Mouse (Mus musculus) intestine, embryonic 16.5 days (tissue): ENCODE measurements around the gene Zfp366. TPM values are rescaled to one million over a fixed set of nuclear protein-coding genes. Genes with fewer than 3 reads are reported as not detected.

Source experiments
- ATAC-seq: fragments of 200-750 bp; cut with Nextera tagmentation; 2 replicates; pipeline ENCODE4 v1.8.0; 2017; ENCODE audit warnings: moderate TSS enrichment, moderate library complexity
- H3K27ac ChIP-seq: fragments of 300-500 bp; sonication (generic); 2 replicates; pipeline ENCODE4 v1.5.1; 2014; ENCODE audit warnings: mild to moderate bottlenecking, low read length
- H3K27me3 ChIP-seq: fragments of 300-500 bp; sonication (generic); replicated peaks from 2 replicates; pipeline ENCODE4 v1.6.1; 2014; ENCODE audit warnings: low read length, control low read depth, mixed read lengths; ENCODE audit not compliant: control insufficient read depth, insufficient read depth
- H3K36me3 ChIP-seq: fragments of 300-500 bp; sonication (generic); 2 replicates; pipeline ENCODE4 v1.6.1; 2014; ENCODE audit warnings: low read length, control low read depth; ENCODE audit not compliant: control insufficient read depth, insufficient read depth
- H3K4me1 ChIP-seq: fragments of 300-500 bp; sonication (generic); 2 replicates; pipeline ENCODE4 v1.6.1; 2014; ENCODE audit warnings: low read length, control low read depth, mixed read lengths; ENCODE audit not compliant: control insufficient read depth, insufficient read depth
- H3K4me2 ChIP-seq: fragments of 300-500 bp; sonication (generic); 2 replicates; pipeline ENCODE4 v1.6.1; 2014; ENCODE audit warnings: low read depth, low read length, control low read depth
- H3K4me3 ChIP-seq: fragments of 300-500 bp; sonication (generic); 2 replicates; pipeline ENCODE4 v1.5.1; 2014; ENCODE audit warnings: mild to moderate bottlenecking, low read length
- H3K9ac ChIP-seq: fragments of 300-500 bp; sonication (generic); 2 replicates; pipeline ENCODE4 v1.6.1; 2014; ENCODE audit warnings: low read depth, low read length
- H3K9me3 ChIP-seq: fragments of 300-500 bp; sonication (generic); 2 replicates; pipeline ENCODE4 v1.6.1; 2016; ENCODE audit warnings: low read length, control low read depth; ENCODE audit not compliant: control insufficient read depth
- WGBS: fragments of 180-500 bp; shearing (Covaris S2); extraction: QIAGEN DNeasy Blood & Tissue Kit; methylation state at CpG from one replicate; pipeline ENCODE4 v1.1.7; 2014; 5-methylcytosine and 5-hydroxymethylcytosine counted together
- polyA plus RNA-seq: library from polyadenylated mRNA; unstranded; fragments of >200 nt; fragmentation: Nextera tagmentation; extraction: Ambion mirVana; gene quantifications from 2 replicates; pipeline ENCODE4 v1.2.1, GENCODE M21; 2015

The Zfp366 gene
- polyA plus RNA-seq, 1 experiment from 2014 or later = 0.50 TPM

- no peaks in the 10 kb centered on the region for H3K9me3 ChIP-seq
- no peaks in the 10 kb centered on the region for H3K4me1 ChIP-seq
- no peaks in the 10 kb centered on the region for H3K36me3 ChIP-seq
- no peak overlapping the region for H3K9ac ChIP-seq
- no peak overlapping the region for H3K4me2 ChIP-seq
- H3K27me3 ChIP-seq = no peaks in the 10 kb centered on the region
- WGBS = 98% methylated on average over 3 of the region's 3 CpGs
- H3K27ac ChIP-seq = no peak overlapping the region
- no peak overlapping the region for H3K4me3 ChIP-seq
- no peak for ATAC-seq
These were observed 92.9 kb downstream of the Zfp366 start for GRCm38 (mm10) chr13:99277521-99277920.

- Histone ChIP-seq H3K4me2 (no peak overlapping the region), H3K9me3 (no peaks in the 10 kb centered on the region), H3K4me3 (no peak overlapping the region), H3K36me3 (no peaks in the 10 kb centered on the region), H3K27me3 (no peaks in the 10 kb centered on the region), H3K27ac (no peak overlapping the region), H3K9ac (no peak overlapping the region), H3K4me1 (no peaks in the 10 kb centered on the region)
- WGBS = 77% methylated on average over 6 of the region's 6 CpGs
- no peak for ATAC-seq
These were observed 93.9 kb downstream of the Zfp366 start for GRCm38 (mm10) chr13:99278511-99278910.

- WGBS = 65% methylated on average over 10 of the region's 10 CpGs
- Histone ChIP-seq H3K4me2 (no peak overlapping the region), H3K9me3 (no peaks in the 10 kb centered on the region), H3K36me3 (no peaks in the 10 kb centered on the region), H3K4me1 (no peaks in the 10 kb centered on the region), H3K27ac (no peak overlapping the region), H3K4me3 (no peak overlapping the region), H3K27me3 (no peaks in the 10 kb centered on the region), H3K9ac (no peak overlapping the region)
- no peak for ATAC-seq
These were observed 94.7 kb downstream of the Zfp366 start for GRCm38 (mm10) chr13:99279351-99279750.

GRCm38 (mm10) chr13:99282961-99283360 lies 98.3 kb downstream of the Zfp366 start:
- no peak overlapping the region for H3K4me3 ChIP-seq
- H3K9me3 ChIP-seq = no peaks in the 10 kb centered on the region
- no peak overlapping the region for H3K4me2 ChIP-seq
- H3K9ac ChIP-seq = no peak overlapping the region
- no peaks in the 10 kb centered on the region for H3K4me1 ChIP-seq
- no peaks in the 10 kb centered on the region for H3K36me3 ChIP-seq
- no peaks in the 10 kb centered on the region for H3K27me3 ChIP-seq
- ATAC-seq = no peak
- H3K27ac ChIP-seq = no peak overlapping the region
- 68% methylated on average over 6 of the region's 6 CpGs for WGBS

- H3K9me3 ChIP-seq = no peaks in the 10 kb centered on the region
- 90% methylated on average over 12 of the region's 12 CpGs for WGBS
- no peak overlapping the region for H3K27ac ChIP-seq
- no peak for ATAC-seq
- no peaks in the 10 kb centered on the region for H3K27me3 ChIP-seq
- H3K36me3 ChIP-seq = no peaks in the 10 kb centered on the region
- H3K4me2 ChIP-seq = no peak overlapping the region
- no peak overlapping the region for H3K9ac ChIP-seq
- H3K4me1 ChIP-seq = no peaks in the 10 kb centered on the region
- H3K4me3 ChIP-seq = no peak overlapping the region
These were observed 99.3 kb downstream of the Zfp366 start for GRCm38 (mm10) chr13:99283916-99284315.

- Histone ChIP-seq H3K4me2 (no peak overlapping the region), H3K4me1 (no peaks in the 10 kb centered on the region), H3K9me3 (no peaks in the 10 kb centered on the region), H3K36me3 (no peaks in the 10 kb centered on the region), H3K9ac (no peak overlapping the region), H3K4me3 (no peak overlapping the region), H3K27ac (no peak overlapping the region), H3K27me3 (no peaks in the 10 kb centered on the region)
- WGBS = 81% methylated on average over 21 of the region's 21 CpGs
- no peak for ATAC-seq
These were observed 100.0 kb downstream of the Zfp366 start for GRCm38 (mm10) chr13:99284400-99285160.

- no peak overlapping the region for H3K4me2 ChIP-seq
- H3K4me1 ChIP-seq = no peaks in the 10 kb centered on the region
- H3K27me3 ChIP-seq = no peaks in the 10 kb centered on the region
- no peak for ATAC-seq
- no peaks in the 10 kb centered on the region for H3K9me3 ChIP-seq
- 48% methylated on average over 2 of the region's 2 CpGs for WGBS
- no peak overlapping the region for H3K27ac ChIP-seq
- no peak overlapping the region for H3K9ac ChIP-seq
- no peak overlapping the region for H3K4me3 ChIP-seq
- H3K36me3 ChIP-seq = no peaks in the 10 kb centered on the region
These were observed 100.6 kb downstream of the Zfp366 start for GRCm38 (mm10) chr13:99285241-99285640.

- WGBS = 86% methylated on average over 4 of the region's 4 CpGs
These were observed 102.6 kb downstream of the Zfp366 start for GRCm38 (mm10) chr13:99287207-99287606.

GRCm38 (mm10) chr13:99287786-99288185 lies 103.2 kb downstream of the Zfp366 start:
- WGBS = 79% methylated on average over 9 of the region's 9 CpGs
- no peaks in the 10 kb centered on the region for H3K4me1 ChIP-seq
- H3K27me3 ChIP-seq = no peaks in the 10 kb centered on the region
- H3K27ac ChIP-seq = no peak overlapping the region
- H3K9me3 ChIP-seq = no peaks in the 10 kb centered on the region
- no peak overlapping the region for H3K4me2 ChIP-seq
- H3K4me3 ChIP-seq = no peak overlapping the region
- no peak for ATAC-seq
- no peaks in the 10 kb centered on the region for H3K36me3 ChIP-seq
- no peak overlapping the region for H3K9ac ChIP-seq

More at GRCm38 (mm10) chr13:99287207-99287606, 102.6 kb downstream of the Zfp366 start:
- no peaks in the 10 kb centered on the region for H3K27me3 ChIP-seq
- ATAC-seq = no peak
- H3K4me1 ChIP-seq = no peaks in the 10 kb centered on the region
- H3K27ac ChIP-seq = no peak overlapping the region
- H3K4me3 ChIP-seq = no peak overlapping the region
- no peak overlapping the region for H3K4me2 ChIP-seq
- H3K9me3 ChIP-seq = no peaks in the 10 kb centered on the region
- no peak overlapping the region for H3K9ac ChIP-seq
- no peaks in the 10 kb centered on the region for H3K36me3 ChIP-seq

- no peak for ATAC-seq
These were observed 106.1 kb downstream of the Zfp366 start for GRCm38 (mm10) chr13:99290766-99291165.

More at GRCm38 (mm10) chr13:99290766-99291165, 106.1 kb downstream of the Zfp366 start:
- Histone ChIP-seq H3K4me1 (no peaks in the 10 kb centered on the region), H3K9me3 (no peaks in the 10 kb centered on the region), H3K27me3 (no peaks in the 10 kb centered on the region), H3K27ac (no peak overlapping the region), H3K9ac (no peak overlapping the region), H3K36me3 (no peaks in the 10 kb centered on the region), H3K4me2 (no peak overlapping the region), H3K4me3 (no peak overlapping the region)
- WGBS = 91% methylated on average over 8 of the region's 8 CpGs
